Mouse (Mus musculus) layer of hippocampus, adult 9-10 months (tissue): ENCODE measurements around the gene Wdr34.
"Not testable (repeated sequence)": the region's sequence is repeated elsewhere in the genome, so short reads cannot be mapped to it uniquely, and the experiment has no call there.

Experiments
- DNase-seq: peaks from one replicate; pipeline ENCODE4 v3.0.0; 2022; ENCODE audit warnings: low spot score

Wdr34 gene

DNA sequence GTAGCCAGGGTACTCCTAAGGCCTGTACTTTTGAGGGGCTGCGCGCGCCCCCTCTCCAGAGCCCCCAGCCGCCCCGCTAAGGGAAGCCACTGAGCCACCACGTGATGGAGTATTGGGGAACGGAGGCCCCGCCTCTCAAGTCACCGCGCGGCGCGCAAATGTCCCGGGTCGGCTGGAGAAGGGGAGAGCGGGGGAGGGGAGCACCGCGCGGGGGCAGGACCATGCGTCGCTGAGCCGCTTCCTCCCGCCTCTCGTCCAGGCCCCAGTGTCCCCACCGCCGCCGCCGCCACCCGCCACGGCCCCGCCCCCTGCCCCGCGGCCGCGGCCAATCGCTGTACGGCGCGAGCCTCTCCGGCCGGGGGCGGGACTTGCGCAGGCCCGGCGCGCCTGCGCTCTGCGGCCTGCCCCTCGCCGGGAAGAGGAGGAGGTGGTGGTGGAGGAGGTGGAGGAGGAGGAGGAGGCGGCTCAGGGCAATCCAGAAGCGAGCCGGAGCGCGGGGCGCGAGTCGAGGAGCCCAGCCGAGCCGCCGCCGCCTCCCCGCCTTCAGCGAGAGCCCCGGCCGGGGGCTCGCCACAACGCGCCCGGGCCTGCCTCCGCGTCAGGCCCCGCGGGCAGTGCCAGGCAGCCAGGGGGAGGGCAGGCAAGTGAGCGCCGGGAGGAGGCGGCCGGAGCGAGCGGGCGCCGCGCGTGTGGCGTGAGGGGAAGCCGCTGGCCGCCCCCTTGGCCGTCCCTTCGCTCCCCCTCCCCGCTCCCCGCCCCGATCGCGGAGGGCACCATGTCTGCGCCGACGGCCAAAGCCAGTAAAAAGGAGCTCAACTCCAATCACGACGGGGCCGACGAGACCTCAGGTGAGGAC lies 17.6 kb upstream of the Wdr34 start:
- DNase-seq, result peak; percentile 49

DNA sequence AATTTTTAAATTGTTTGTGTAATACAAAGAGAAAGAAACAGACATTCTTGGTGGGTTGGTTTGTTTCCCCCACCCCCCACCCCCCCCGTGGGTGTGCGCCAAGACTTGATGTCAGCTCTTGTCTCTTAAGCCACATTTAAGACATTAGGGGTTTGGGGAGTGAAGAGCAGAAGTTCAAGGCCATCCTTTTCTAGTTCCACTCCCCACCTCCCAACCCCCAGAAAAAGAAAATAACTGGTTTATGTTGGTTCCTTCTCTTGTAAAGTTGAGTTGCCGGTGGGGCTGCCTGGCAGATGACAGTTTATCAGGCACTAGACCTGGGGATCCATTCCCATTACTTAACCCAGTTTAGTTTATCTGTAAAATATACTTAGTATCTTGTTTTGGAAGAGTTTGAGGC lies 15.6 kb upstream of the Wdr34 start:
- no peak for DNase-seq

DNA sequence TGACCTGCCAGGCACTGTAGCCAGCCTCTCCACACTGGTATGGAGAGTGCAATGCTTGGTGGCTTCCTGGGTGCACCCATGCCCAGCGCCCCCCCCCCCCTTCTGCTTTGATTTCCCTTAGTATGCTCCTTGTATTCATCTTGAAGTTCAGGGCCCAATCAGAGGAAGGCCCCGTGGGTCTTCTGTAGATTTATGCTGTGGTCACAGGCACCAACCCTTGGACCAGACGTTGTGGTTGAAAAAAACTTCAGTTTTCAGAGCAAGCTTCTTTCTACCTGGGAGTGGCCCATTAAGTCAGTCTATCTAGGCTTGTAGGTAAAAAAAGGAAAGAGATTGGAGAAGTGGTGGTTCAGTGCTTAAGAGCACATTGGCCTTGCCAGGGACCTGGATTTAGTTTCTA lies 15.1 kb upstream of the Wdr34 start:
- DNase-seq, result no peak

DNA sequence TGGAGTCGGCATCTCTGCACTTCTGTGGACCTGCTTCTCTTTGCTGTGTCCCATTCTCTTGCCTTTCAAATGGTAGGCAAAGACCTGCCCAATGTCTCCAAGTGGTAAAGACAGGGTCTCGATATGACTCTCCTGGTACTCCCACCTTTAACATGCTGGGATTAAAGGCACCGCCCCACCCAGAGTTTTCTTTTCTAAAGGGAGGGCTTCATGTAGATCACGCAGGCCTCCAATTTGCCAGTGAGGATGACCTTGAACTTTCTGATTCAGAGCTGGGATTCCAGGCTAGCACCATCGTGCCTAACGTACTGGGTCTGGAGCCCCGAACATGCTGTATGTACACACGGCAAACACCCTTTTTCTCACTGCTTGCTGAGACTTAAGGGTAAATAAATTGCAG lies 14.6 kb upstream of the Wdr34 start:
- DNase-seq, result no peak

DNA sequence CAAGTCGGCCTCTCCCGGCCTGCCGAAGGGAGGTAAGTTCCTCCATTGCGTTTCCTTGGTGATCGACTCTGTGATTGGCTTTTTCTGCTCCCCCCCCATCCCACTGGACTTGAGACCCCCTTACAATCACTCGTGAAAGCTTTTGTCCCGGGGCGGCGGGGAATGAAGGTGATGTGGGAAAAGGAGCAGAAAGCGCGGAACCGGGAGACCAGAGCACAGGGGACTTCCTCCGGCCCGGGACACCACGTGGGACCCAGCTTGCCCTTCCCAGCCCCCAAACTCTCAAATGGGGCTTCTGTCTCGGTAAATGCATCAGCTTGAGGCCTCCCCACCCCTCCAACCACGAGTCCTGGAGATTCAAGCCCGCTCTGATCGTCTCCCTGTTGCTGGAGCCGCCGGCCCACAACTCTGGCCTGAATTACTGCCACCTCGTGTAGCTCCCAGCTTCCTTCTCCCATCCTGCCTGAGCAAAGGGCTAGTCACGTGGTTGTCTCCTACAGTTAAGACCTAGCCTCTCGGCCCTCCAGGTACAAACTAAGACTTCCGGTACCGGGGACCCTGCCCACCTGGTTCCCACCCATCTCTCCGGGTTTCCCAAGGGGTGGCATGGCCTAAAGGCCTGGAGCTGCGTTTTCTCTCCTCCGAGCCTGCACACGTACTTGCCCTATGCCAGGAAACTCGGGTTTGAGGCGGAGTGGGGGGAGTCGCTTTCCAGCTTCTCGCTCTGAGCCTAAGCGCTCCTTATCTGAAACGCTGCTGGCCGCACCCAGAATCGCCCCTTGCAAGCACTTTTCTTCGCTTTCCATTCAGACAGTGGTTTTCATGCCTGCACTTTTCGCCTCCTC lies 13.8 kb upstream of the Wdr34 start:
- no peak for DNase-seq

DNA sequence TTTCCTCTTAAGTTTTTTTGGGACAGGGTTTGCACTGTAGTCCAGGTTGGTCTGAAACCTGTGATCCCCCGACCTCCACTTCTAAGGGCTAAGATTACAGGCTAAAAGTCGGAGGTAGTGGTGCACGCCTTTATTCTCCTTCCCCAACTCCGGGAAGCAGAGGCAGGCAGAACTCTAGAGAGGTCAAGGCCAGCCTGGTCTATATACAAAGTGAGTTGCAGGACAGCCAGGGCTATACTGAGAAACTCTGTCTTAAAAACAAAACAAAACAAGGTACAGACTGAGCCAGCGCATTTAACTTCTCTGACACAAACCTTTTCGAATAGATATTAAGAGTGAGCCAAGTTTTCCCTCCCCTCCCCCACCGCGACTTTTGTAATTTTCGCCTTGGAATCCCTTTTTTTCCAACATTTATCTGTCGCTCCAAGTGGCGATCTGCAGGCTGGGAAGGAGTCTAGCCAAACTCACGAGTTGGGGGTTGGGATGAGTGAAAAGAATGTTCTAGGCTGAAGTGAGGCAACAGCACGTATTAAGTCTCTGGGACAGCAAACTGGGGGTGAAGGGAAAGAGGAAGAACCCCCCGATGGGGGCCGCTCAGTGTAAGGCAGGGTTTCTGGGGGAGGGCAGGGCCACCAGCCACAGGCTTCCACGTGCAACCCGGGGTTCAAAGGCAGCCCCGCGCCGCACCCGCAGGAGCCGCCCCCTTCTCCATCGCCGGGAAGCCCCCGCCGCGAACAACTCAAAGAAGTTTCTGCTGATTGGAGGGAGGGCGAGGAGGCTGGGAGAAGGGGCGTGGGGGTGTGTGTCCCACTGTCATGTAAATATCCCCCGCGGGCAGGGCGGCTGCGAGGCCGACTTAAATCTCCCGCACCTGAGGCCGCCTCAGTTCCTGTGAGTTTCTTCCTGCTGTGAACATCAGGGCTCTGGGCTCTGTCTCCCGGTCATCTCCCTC lies 12.8 kb upstream of the Wdr34 start:
- DNase-seq, result no peak

DNA sequence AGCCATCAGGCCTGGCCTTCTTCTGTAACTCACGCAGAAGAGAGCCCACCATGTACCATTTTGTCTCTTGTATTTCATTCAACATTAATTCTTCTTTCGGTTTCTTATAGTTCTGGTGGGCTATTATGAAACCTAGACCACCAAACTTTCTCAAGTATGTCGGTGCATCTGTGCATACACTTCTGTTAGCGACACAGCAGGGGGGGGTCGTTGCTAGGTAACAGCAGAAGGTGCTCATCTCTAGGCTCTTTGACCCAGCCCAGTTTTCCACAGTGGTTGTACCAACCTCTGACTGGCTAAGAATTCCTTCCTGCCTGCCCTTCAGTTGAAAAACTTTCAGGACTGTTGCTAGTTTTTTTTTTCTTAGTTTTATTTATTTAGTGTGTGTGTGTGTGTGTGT lies 9.7 kb upstream of the Wdr34 start:
- DNase-seq, result no peak

DNA sequence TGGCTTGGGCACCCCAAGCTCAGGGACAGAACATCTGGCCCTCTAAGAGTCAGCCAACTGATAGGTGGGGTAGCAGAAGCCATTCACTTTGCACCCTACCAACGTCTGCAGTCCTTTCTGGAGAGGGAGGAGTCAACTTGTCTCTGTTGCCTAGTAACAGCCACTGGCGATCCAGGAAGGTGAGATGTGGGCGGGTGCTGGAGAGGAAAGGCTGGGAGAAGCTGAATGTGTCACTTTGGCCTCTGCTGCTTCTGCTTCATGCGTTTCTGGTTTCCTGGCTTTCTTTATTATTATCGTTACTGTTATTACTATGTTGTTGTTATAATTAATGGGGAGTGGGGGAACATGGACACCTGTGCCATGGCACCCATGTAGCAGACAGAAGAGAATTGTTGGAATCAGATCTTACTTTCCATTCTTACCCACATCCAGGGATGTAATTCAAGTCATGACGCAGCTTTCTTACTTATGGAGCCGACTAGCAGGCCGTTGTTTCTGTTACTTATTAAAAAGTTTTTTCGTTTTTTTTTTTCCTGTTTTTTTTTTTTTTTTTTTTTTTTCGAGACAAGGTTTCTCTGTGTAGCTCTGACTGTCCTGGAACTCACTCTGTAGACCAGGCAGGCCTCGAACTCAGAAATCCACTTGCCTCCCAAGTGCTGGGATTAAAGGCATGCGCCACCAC lies 8.7 kb upstream of the Wdr34 start, which contains the start of gene Set:
Gene Set (plus strand): TSS at position 156 of the 682 bp plus-strand sequence.
- no peak for DNase-seq

DNA sequence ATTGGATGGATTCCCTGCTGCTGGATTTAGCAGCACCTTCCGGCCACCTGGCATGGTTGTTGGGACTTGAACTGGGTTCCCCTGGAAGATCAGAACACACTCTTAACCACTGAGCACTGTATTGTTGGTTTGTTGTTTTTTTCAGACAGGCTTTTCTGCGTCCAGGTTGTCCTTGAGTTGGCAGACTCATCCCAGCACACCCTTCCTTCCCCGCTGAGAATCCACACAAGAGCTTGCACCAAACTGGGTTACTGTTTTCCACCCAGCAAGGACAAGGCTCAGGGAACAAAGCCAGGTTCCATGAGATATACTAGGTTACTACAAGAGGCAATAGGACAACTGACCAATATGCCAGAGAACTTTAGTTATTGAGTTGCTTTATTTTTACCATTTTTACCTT lies 8.1 kb upstream of the Wdr34 start:
- no peak for DNase-seq

DNA sequence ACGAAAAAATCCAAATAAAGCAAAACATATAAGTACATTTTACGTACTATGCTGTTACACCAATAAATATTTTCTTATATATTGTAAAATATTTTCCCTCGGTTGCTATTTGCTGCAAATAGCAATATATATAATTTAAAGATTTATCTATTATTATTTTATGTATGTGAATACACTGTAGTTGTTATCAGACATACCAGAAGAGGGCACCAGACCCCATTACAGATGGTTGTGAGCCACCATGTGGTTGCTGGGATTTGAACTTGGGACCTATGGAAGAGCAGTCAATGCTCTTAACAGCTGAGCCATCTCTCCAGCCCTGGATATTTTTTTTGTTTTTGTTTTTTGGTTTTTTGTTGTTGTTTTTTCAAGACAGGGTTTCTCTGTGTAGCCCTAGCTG lies 6.6 kb upstream of the Wdr34 start:
- DNase-seq, result not testable (repeated sequence)

DNA sequence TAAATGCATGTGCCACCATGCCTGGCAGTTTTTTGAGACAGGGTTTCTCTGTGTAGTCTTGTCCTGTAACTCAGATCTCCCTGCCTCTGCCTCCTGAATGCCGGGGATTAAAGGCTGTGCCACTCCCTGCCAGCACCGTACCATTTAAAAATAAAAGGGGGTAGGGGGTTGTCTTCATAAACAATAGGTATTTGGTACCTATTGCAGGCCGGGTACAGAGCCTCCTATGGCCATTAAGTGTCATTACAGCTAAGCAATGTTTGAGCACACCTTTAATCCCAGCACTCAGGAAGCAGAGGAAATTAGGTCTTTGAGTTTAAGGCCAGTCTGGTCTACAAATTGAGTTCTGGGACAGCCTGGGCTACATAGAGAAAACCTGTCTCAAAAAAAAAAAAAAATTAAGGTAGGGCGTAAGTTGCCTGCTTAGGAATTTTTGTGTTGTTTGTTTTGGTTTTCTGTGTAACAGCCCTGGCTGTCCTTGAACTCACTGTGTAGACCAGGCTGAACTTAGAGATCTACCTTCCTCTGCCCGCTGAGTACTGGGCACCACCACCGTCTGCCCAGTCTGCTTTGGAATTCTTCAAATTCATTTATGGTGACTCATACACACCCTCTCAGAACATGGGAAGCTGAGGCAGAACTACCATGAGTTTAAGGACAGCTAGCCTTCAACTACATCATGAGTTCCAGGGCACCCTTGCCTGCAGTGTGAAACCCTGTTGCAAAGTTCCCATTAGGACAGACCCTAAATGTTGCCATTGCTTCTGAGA lies 3.5 kb upstream of the Wdr34 start:
- DNase-seq, result no peak

DNA sequence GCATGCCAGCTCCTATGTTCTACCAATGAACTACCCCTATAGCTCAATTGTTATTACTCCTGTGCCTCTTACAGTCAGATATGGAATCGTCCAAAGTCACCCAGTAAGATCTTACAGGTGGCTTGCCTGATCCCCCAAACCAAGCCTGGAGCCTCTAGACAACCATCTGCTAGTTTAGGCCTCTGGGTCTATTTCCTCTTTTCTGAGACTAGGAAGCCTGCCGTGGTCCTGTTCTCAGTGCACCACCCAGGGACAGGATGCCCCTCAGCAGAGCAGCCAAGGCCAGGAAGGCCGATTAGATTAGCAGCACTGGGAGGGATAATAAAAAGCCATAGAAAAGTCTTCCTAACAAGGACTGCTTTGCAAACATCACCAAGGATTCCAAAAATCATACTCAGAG lies 1.1 kb upstream of the Wdr34 start:
- no peak for DNase-seq

DNA sequence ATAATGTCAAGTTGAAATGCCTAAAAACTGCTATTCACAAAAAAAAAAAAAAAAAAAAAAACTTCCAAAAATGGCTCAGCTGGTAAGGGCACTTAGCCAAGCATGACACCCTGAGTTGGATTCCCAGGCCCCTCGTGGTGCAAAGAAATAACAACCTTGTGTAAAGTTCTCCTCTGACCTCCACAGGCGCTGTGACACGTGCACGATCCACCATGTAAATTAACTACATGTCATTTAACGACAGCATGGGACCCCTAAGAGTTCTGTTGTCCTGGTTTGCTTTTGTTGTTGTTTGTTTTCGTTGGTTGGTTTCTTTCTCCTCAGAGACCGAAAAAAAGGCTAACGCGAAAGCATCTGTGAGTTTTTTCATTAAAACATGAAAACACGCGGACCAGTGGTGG lies 580 bp downstream of the Wdr34 start:
- DNase-seq, result no peak

DNA sequence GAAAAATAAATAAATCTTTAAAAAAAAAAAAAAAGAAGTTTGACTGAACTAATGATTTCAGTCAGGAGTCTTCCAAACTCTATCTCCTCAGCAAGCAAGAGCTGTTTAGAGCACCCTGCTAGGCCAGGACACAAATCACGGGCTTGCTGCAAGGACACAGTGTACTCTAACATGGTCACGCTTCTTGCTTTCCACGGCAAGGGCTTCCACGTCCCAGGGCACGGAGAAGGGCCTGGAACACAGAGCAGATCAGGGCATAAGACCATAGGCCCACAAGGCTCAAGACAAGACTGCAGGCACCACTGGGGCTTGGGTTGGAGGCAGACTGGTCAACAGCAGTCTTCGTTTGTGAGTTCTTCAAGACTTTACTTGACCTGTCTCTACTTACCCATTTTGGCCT lies 1.6 kb downstream of the Wdr34 start:
- no peak for DNase-seq

DNA sequence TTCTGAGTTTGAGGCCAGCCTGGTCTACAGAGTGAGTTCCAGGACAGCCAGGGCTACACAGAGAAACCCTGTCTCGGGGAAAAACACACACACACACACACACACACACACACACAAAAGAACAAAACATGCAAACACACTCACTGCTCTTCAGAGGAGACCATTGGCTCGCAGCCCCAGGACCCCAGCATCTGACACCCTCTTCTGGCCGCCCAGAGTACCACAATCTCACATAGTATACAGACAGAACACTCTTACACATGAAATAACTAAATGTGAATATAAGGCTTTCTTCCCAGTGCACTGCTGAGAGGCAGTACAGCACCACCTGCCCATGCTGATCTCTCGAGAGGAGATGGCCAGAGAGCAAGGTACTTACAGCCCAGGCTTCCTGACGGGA lies 4.1 kb downstream of the Wdr34 start:
- no peak for DNase-seq

DNA sequence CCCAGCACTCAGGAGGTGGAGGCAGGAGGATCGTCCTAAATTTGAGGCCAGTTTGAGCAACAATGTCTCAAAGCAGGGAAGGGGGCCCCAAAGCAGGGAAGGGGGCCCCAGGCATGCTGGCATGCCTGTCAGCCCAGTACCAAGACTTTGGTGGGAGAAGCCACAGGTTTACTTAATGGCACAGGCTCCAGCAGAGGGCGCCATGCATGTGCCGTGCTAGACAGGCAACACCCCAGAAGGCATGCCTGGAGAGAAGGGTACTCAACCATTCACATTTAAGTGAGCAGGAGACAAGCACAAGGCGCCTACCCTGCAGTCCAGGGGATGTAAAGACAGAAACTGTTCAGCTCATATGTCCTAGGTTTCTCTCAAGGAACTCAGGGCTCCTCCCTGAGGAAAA lies 6.2 kb downstream of the Wdr34 start:
- no peak for DNase-seq

DNA sequence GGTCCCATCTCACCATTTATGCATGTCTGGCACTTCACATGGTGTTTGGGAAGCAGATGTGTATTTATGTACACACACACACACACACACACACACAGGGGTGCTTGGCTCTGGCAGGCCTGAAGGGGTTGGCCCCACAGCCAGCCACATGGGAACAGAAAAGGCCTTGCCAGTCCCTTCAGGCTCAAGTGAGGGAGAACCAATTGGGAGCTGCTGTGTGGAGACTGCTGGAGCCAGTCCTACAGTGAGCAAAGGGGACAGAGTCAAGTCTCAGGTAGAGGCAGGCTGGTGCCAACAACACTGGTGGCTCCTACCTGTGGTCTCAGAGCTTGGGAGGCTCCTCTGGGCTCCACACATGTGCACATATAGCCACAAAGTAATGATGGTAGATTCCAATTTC lies 9.0 kb downstream of the Wdr34 start:
- no peak for DNase-seq

DNA sequence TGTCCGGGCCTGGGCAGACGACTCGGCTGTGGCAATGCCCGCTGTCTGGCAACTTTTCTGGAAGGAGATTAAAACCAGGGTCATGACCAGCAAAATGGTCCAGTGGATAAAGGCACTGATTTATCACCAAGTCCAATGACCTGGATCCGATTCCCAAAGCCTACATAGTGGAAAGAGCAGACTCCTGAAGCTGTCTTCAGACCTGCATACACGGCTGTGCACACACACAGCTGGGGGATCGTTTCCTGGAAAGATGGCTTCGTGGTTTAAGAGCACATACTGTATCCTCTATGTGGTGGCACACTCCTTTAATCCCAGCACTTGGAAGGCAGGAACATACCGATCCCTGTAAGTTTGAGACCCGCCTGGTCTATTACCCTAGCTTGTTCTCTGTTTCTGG lies 10.3 kb downstream of the Wdr34 start:
- no peak for DNase-seq

DNA sequence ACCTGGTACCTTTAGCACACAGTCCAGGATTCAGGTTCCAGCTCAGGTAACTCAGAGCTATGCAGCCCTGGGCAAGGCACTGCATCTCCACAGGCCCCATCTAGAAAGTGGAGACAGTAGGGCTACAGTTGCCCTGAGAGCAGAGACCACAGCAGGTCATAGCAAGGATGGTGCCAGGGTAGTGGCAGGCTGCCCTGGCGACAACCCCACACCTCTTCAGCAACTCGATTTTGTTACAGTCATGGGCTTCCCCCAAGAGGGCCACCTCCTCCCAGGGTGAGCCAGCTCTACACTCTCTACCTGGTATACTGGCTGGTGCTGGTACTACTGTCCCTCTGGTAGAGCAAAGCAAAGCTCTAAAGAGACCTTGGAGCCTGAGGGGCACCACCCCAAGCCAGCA lies 10.9 kb downstream of the Wdr34 start:
- DNase-seq, result no peak

DNA sequence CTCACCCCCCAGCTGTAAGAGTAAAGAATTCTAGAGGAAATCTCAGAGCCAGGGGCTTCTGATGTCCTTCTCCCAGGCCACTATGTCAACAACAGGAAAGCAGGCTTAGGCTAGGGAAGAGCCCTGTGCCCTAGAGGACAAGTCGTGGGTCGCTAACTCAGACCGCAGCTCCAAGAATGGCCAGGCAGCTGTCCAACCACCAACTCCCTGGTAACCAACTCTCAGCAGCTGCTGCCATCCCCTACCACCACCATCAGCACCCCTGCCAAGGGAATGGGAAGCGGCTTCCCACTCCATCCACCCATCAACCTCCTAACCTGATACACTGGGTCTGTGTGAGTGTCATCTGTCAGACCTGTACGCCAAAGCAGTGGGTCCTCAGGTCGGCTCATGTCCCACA lies 15.7 kb downstream of the Wdr34 start:
- no peak for DNase-seq
